Mouse (Mus musculus) lung, adult 18-20 months (tissue): ENCODE data around the gene Angptl4.
"Not testable (repeated sequence)": the region's sequence is repeated elsewhere in the genome, so short reads cannot be mapped to it uniquely, and the experiment has no call there.

Experiments used
- DNase-seq, 2 experiments: peaks; one replicate each; pipeline ENCODE4 v3.0.0; 2022; ENCODE audit warnings: mixed read lengths in 2 of 2

The Angptl4 gene

GRCm38 (mm10) chr17:33755418-33756107 is 26.1 kb downstream of the Angptl4 start:
- DNase-seq = peak; percentile 25 to 51

DNA sequence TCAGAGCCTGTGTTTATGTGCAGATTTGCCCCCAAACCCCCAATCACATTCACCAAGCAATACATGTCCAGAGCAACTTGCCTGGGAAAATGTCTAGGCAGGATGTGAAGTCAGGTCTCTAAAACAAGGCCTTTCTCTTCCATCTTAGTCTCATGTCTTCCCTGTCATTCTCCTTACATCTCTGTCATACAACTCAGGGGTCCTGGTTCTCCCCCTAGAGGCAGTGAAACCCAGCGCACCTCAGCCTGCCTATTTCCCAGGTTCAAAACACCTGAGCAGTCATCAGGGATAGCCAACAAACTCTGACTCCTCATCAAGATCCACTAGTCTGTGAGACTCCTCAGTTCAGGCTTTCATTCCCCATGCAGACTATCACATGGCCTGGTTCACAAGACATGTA is 27.0 kb downstream of the Angptl4 start:
- DNase-seq = no peak

- no peak for DNase-seq
These were observed 29.3 kb downstream of the Angptl4 start for GRCm38 (mm10) chr17:33752297-33752696.

- DNase-seq = no peak
These were observed 30.4 kb downstream of the Angptl4 start for GRCm38 (mm10) chr17:33751181-33751580.

DNA sequence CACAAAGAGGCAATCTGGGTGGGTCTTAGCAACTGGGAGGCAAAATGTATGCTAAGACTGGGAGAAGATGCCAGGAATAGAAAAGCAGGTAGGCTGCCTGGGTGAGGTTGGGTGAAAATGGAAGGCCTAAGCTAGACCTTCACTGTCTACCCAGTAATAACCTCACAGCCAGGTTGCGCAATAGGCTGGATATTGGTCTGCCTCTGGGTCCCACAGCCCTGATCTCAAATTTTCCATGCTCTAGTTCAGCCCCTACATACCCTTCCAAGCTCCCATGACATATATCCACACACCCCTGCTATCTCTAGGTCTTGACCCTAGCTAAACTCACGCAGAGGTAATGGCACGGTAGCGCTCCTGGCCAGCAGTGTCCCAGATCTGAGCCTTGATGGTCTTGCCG is 32.2 kb downstream of the Angptl4 start:
- DNase-seq = peak in 1 of 2 experiments; percentile 31

- peak; percentile 49 to 67 for DNase-seq
These were observed 35.6 kb downstream of the Angptl4 start for GRCm38 (mm10) chr17:33746011-33746410.

DNA sequence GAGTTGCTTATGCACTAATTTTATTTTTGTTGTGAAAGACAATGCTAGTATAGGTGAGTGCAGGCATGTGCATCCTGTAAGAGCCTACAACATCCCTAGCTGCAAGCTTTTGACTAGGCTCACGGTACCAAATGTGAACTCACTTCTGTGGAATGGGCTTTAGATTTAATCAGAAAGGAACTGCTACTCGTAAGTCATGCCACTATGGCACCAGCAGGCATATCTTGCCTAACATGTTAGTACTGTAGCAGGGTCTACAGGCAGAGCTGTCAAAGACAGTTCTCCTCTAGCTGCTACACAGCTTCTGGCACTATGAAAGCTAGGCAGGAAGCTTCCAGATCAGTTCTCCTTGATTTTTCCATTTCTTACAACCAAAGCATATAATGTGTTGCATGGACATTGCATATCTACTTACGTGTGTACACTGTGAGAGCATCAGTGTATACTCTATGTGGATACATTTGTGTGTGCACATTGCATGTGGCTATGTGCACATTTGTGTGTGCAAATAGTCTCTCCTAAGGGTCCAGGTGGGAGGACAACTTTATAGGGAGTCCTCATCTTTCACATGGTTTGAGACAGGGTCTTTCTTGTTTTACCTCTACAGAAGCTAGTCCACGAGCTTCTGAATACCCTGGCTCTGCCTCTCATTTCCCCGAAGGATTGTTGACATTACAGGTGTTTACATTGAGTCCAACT is 36.8 kb downstream of the Angptl4 start:
- no peak for DNase-seq

DNA sequence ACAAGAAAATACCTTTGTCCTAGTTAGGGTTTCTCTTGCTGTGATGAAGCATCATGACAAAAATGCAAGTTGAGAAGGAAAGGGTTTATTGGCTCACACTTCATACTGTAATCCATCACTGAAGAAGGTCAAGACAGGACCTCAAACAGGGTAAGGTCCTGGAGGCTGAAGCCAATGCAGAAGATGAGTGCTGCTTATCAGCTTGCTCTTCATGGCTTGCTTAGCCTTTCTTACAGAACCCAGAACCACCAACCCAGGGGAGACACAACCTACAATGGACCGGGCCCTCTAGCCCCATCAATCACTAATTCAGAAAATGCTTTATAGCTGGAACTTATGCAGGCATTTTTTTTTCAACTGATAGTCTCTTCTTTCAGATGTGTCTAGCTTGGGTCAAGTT is 39.2 kb downstream of the Angptl4 start:
- DNase-seq = no peak

DNA sequence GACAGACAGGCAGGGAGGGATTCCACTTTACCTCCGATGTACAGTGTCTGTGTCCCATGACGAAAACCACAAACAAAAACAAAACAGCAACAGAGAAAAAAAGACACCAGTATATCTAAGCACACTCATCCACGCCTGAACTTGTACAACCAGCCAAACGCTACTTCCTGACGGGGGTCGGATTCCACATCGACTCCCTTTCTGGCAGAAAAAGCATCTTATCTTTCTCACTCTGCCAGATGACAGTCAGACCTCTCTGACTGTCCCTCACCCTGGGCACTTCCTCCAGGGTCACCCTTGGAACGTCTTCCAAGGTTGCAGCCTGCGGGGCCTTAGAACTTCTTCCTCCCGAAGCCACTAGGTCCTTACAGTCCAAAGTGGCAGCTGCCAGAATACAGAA is 48.1 kb downstream of the Angptl4 start:
- DNase-seq = not testable (repeated sequence)

- DNase-seq = not testable (repeated sequence)
These were observed 49.0 kb downstream of the Angptl4 start for GRCm38 (mm10) chr17:33732556-33733083.

- no peak for DNase-seq
These were observed 52.4 kb downstream of the Angptl4 start for GRCm38 (mm10) chr17:33729215-33729614.

- no peak for DNase-seq
These were observed 53.2 kb downstream of the Angptl4 start for GRCm38 (mm10) chr17:33728396-33728795.
